Mouse (Mus musculus): Measurements from ENCODE around the gene Coro1b. TPM values are rescaled to one million over a fixed set of nuclear protein-coding genes. Genes with fewer than 3 reads are reported as not detected.

Gene Coro1b
- polyA plus RNA-seq, 1 experiment from 2014 or later: 109 TPM

- ATAC-seq (replicated peaks; ENCODE audit: insufficient number of reproducible peaks, low FRiP score, low TSS enrichment): no peak
- Histone ChIP-seq H3K27me3 (ENCODE audit: control insufficient read depth, insufficient read depth, low read length) (peaks cover 6% of the 10 kb centered on the region), H3K9me3 (replicated peaks; ENCODE audit: control insufficient read depth, low read length) (no peaks in the 10 kb centered on the region), H3K4me1 (ENCODE audit: control insufficient read depth, insufficient read depth, low read length) (peaks cover 19% of the 10 kb centered on the region), H3K27ac (ENCODE audit: low read depth, low read length) (no peak overlapping the region), H3K9ac (ENCODE audit: low read depth, low read length) (peak overlapping the region; percentile 82), H3K4me2 (peak overlapping the region; percentile 80), H3K36me3 (ENCODE audit: control insufficient read depth, insufficient read depth, low read length) (peaks cover 8% of the 10 kb centered on the region), H3K4me3 (ENCODE audit: low read depth, low read length) (peak overlapping the region; percentile 71)
- WGBS (ENCODE audit: insufficient replicate concordance): 28% methylated on average over 7 of the region's 7 CpGs
These were observed 53.7 kb downstream of the Coro1b start for GRCm38 (mm10) chr19:4202149-4202548.

- Histone ChIP-seq H3K36me3 (ENCODE audit: control insufficient read depth, insufficient read depth, low read length) (peaks cover 6% of the 10 kb centered on the region; the same call in 1 of the 2 replicates), H3K9me3 (replicated peaks; ENCODE audit: control insufficient read depth, low read length) (no peaks in the 10 kb centered on the region), H3K9ac (ENCODE audit: low read depth, low read length) (0 out of 2 replicates have a peak overlapping the region, but pooled peaks have one; percentile 22), H3K4me2 (no peak overlapping the region), H3K4me1 (ENCODE audit: control insufficient read depth, insufficient read depth, low read length) (peaks cover 19% of the 10 kb centered on the region), H3K27ac (ENCODE audit: low read depth, low read length) (no peak overlapping the region), H3K4me3 (ENCODE audit: low read depth, low read length) (no peak overlapping the region), H3K27me3 (ENCODE audit: control insufficient read depth, insufficient read depth, low read length) (peaks cover 6% of the 10 kb centered on the region)
- 60% methylated on average over 3 of the region's 3 CpGs for WGBS (ENCODE audit: insufficient replicate concordance)
- no peak for ATAC-seq (replicated peaks; ENCODE audit: insufficient number of reproducible peaks, low FRiP score, low TSS enrichment)
These were observed 54.7 kb downstream of the Coro1b start for GRCm38 (mm10) chr19:4203148-4203547.

Other genes with a start within 250 kb of the Coro1b start
- 16.2 and 18.7 TPM in 2 replicates for gene Tcirg1, start 241.5 kb upstream of the Coro1b start, polyA plus RNA-seq (2014; fragmentation: Nextera tagmentation; extraction: Ambion mirVana)
- 364 and 376 TPM in 2 replicates for gene Ndufs8, start 235.8 kb upstream of the Coro1b start, polyA plus RNA-seq (2014; fragmentation: Nextera tagmentation; extraction: Ambion mirVana)
- 2.3 and 2.4 TPM in 2 replicates for gene Aldh3b1, start 218.8 kb upstream of the Coro1b start, polyA plus RNA-seq (2014; fragmentation: Nextera tagmentation; extraction: Ambion mirVana)
- gene Unc93b1, start 213.4 kb upstream of the Coro1b start, polyA plus RNA-seq (2014; fragmentation: Nextera tagmentation; extraction: Ambion mirVana): 4.5 and 6.2 TPM in 2 replicates
- not detected in 2 replicates for gene Aldh3b3, start 190.0 kb upstream of the Coro1b start, polyA plus RNA-seq (2014; fragmentation: Nextera tagmentation; extraction: Ambion mirVana)
- 0.16 TPM in 1 of 2 replicates, not detected in the other for gene Aldh3b2, start 176.3 kb upstream of the Coro1b start, polyA plus RNA-seq (2014; fragmentation: Nextera tagmentation; extraction: Ambion mirVana)
- 8.0 and 11.3 TPM in 2 replicates for gene Acy3, start 162.0 kb upstream of the Coro1b start, polyA plus RNA-seq (2014; fragmentation: Nextera tagmentation; extraction: Ambion mirVana)
- 0.11 TPM in 1 of 2 replicates, not detected in the other for gene Tbx10, start 155.9 kb upstream of the Coro1b start, polyA plus RNA-seq (2014; fragmentation: Nextera tagmentation; extraction: Ambion mirVana)
- gene Nudt8, start 148.0 kb upstream of the Coro1b start, polyA plus RNA-seq (2014; fragmentation: Nextera tagmentation; extraction: Ambion mirVana): 48.0 and 48.8 TPM in 2 replicates
- 2.3 and 2.5 TPM in 2 replicates for gene Gm49405, start 148.0 kb upstream of the Coro1b start, polyA plus RNA-seq (2014; fragmentation: Nextera tagmentation; extraction: Ambion mirVana)
- 64.5 and 65.9 TPM in 2 replicates for gene Doc2g, start 145.3 kb upstream of the Coro1b start, polyA plus RNA-seq (2014; fragmentation: Nextera tagmentation; extraction: Ambion mirVana)
- 369 and 417 TPM in 2 replicates for gene Ndufv1, start 135.8 kb upstream of the Coro1b start, polyA plus RNA-seq (2014; fragmentation: Nextera tagmentation; extraction: Ambion mirVana)
- 359 and 387 TPM in 2 replicates for gene Gstp1, start 110.6 kb upstream of the Coro1b start, polyA plus RNA-seq (2014; fragmentation: Nextera tagmentation; extraction: Ambion mirVana)
- gene Gstp2, start 102.6 kb upstream of the Coro1b start, polyA plus RNA-seq (2014; fragmentation: Nextera tagmentation; extraction: Ambion mirVana): 2.9 and 3.4 TPM in 2 replicates
- gene Gstp3, start 89.0 kb upstream of the Coro1b start, polyA plus RNA-seq (2014; fragmentation: Nextera tagmentation; extraction: Ambion mirVana): 0.49 TPM in 1 of 2 replicates, not detected in the other
- not detected in 2 replicates for gene Cabp2, start 67.0 kb upstream of the Coro1b start, polyA plus RNA-seq (2014; fragmentation: Nextera tagmentation; extraction: Ambion mirVana)
- 63.4 and 64.0 TPM in 2 replicates for gene Cdk2ap2, start 51.4 kb upstream of the Coro1b start, polyA plus RNA-seq (2014; fragmentation: Nextera tagmentation; extraction: Ambion mirVana)
- 15.5 and 17.3 TPM in 2 replicates for gene Pitpnm1, start 48.6 kb upstream of the Coro1b start, polyA plus RNA-seq (2014; fragmentation: Nextera tagmentation; extraction: Ambion mirVana)
- gene Aip, start 22.8 kb upstream of the Coro1b start, polyA plus RNA-seq (2014; fragmentation: Nextera tagmentation; extraction: Ambion mirVana): 91.4 and 93.4 TPM in 2 replicates
- not detected in 2 replicates for gene Gpr152, start 8.8 kb upstream of the Coro1b start, polyA plus RNA-seq (2014; fragmentation: Nextera tagmentation; extraction: Ambion mirVana)
- gene Cabp4, start 4.6 kb upstream of the Coro1b start, polyA plus RNA-seq (2014; fragmentation: Nextera tagmentation; extraction: Ambion mirVana): not detected in 2 replicates
- gene Ptprcap, start 5.0 kb downstream of the Coro1b start, polyA plus RNA-seq (2014; fragmentation: Nextera tagmentation; extraction: Ambion mirVana): 1.3 and 1.7 TPM in 2 replicates
- 34.3 and 38.1 TPM in 2 replicates for gene Rps6kb2, start 14.7 kb downstream of the Coro1b start, polyA plus RNA-seq (2014; fragmentation: Nextera tagmentation; extraction: Ambion mirVana)
- gene Carns1, start 26.9 kb downstream of the Coro1b start, polyA plus RNA-seq (2014; fragmentation: Nextera tagmentation; extraction: Ambion mirVana): 2.1 and 2.8 TPM in 2 replicates
- 1.0 and 1.3 TPM in 2 replicates for gene Tbc1d10c, start 42.7 kb downstream of the Coro1b start, polyA plus RNA-seq (2014; fragmentation: Nextera tagmentation; extraction: Ambion mirVana)
- 749 and 760 TPM in 2 replicates for gene Ppp1ca, start 43.4 kb downstream of the Coro1b start, polyA plus RNA-seq (2014; fragmentation: Nextera tagmentation; extraction: Ambion mirVana)
- 20.6 and 24.1 TPM in 2 replicates for gene Rad9a, start 53.0 kb downstream of the Coro1b start, polyA plus RNA-seq (2014; fragmentation: Nextera tagmentation; extraction: Ambion mirVana)
- gene Clcf1, start 65.6 kb downstream of the Coro1b start, polyA plus RNA-seq (2014; fragmentation: Nextera tagmentation; extraction: Ambion mirVana): 1.2 and 2.5 TPM in 2 replicates
- gene AC109138.7, start 65.7 kb downstream of the Coro1b start, polyA plus RNA-seq (2014; fragmentation: Nextera tagmentation; extraction: Ambion mirVana): not detected in 2 replicates
- 17.4 and 19.5 TPM in 2 replicates for gene Pold4, start 83.3 kb downstream of the Coro1b start, polyA plus RNA-seq (2014; fragmentation: Nextera tagmentation; extraction: Ambion mirVana)
- 3.1 and 3.6 TPM in 2 replicates for gene Ssh3, start 120.6 kb downstream of the Coro1b start, polyA plus RNA-seq (2014; fragmentation: Nextera tagmentation; extraction: Ambion mirVana)
- 2.1 and 2.2 TPM in 2 replicates for gene Ankrd13d, start 134.5 kb downstream of the Coro1b start, polyA plus RNA-seq (2014; fragmentation: Nextera tagmentation; extraction: Ambion mirVana)
- gene Grk2, start 157.6 kb downstream of the Coro1b start, polyA plus RNA-seq (2014; fragmentation: Nextera tagmentation; extraction: Ambion mirVana): 12.0 and 14.2 TPM in 2 replicates
- gene Kdm2a, start 249.7 kb downstream of the Coro1b start, polyA plus RNA-seq (2014; fragmentation: Nextera tagmentation; extraction: Ambion mirVana): 34.8 and 44.9 TPM in 2 replicates